Mouse (Mus musculus) inflammation-experienced regulatory T-cells (primary cell): Measurements from ENCODE around the gene Gm11168. TPM values are rescaled to one million over a fixed set of nuclear protein-coding genes. Genes with fewer than 3 reads are reported as not detected.

Experiments
- polyA plus RNA-seq, 2 experiments: library from polyadenylated mRNA; unstranded; fragments of 100-300 nt; shearing (Covaris generic); gene quantifications; one replicate each; pipeline ENCODE4 v1.2.1; 2017

The Gm11168 gene
- 10 to 100 TPM in 1 of 2 experiments, 1 to 10 TPM in 1; 9.2 to 34.6 TPM for polyA plus RNA-seq

GRCm38 (mm10) chr9:3002794-3003396 is at the start of gene Gm11168:
Gene Gm11168, plus strand, starts transcription at chr9:3003346.

GRCm38 (mm10) chr9:3000445-3000972 is 2.6 kb upstream of the Gm11168 start, which contains the start of gene Gm10722:
Gene Gm10722, plus strand, starts transcription at chr9:3000922.

GRCm38 (mm10) chr9:3012733-3013279 is 9.7 kb downstream of the Gm11168 start, which contains the start of gene Gm10721:
Gene Gm10721, plus strand, starts transcription at chr9:3013140.

GRCm38 (mm10) chr9:3015354-3015753 is 12.2 kb downstream of the Gm11168 start, which contains the start of gene Gm10720:
Gene Gm10720, plus strand, starts transcription at chr9:3015654.

GRCm38 (mm10) chr9:3017108-3017507 is 14.0 kb downstream of the Gm11168 start, which contains the start of gene Gm10719:
Gene Gm10719, plus strand, starts transcription at chr9:3017408.

GRCm38 (mm10) chr9:3023312-3023984 is 20.3 kb downstream of the Gm11168 start, which contains the start of gene Gm10718:
Gene Gm10718, plus strand, starts transcription at chr9:3023547.

GRCm38 (mm10) chr9:3024912-3025467 is 21.8 kb downstream of the Gm11168 start, which contains the start of gene Gm10717:
Gene Gm10717, plus strand, starts transcription at chr9:3025417.

GRCm38 (mm10) chr9:3034299-3034698 is 31.2 kb downstream of the Gm11168 start, which contains the start of gene Gm17535:
Gene Gm17535, plus strand, starts transcription at chr9:3034599.

GRCm38 (mm10) chr9:3036577-3036976 is 33.4 kb downstream of the Gm11168 start, which contains the start of gene Gm10715:
Gene Gm10715, plus strand, starts transcription at chr9:3036877.

Other genes starting within 250 kb of the Gm11168 start
- 1 to 10 TPM; 1.7 to 6.8 TPM for gene Gm10722, start 2.4 kb upstream of the Gm11168 start, polyA plus RNA-seq
- 1 to 10 TPM; 1.0 to 1.8 TPM for gene Gm10721, start 9.8 kb downstream of the Gm11168 start, polyA plus RNA-seq
- 1 to 10 TPM in 1 of 2 experiments, under 1 TPM in 1; 0.66 to 3.4 TPM for gene Gm10720, start 12.3 kb downstream of the Gm11168 start, polyA plus RNA-seq
- 10 to 100 TPM in 1 of 2 experiments, 1 to 10 TPM in 1; 9.2 to 30.3 TPM for gene Gm10719, start 14.1 kb downstream of the Gm11168 start, polyA plus RNA-seq
- 10 to 100 TPM in 1 of 2 experiments, 1 to 10 TPM in 1; 7.5 to 24.1 TPM for gene Gm10718, start 20.2 kb downstream of the Gm11168 start, polyA plus RNA-seq
- 10 to 100 TPM; 24.9 to 85.2 TPM for gene Gm10717, start 22.1 kb downstream of the Gm11168 start, polyA plus RNA-seq
- 1 to 10 TPM; 1.5 to 2.8 TPM for gene Gm17535, start 31.3 kb downstream of the Gm11168 start, polyA plus RNA-seq
- 1 to 10 TPM in 1 of 2 experiments, under 1 TPM in 1; 0.48 to 1.7 TPM for gene Gm10715, start 33.5 kb downstream of the Gm11168 start, polyA plus RNA-seq